Mouse (Mus musculus): ENCODE results near the gene Rpl28.
A peak's percentile ranks its signal among the peaks of the same experiment; 100 is the strongest.
"Not testable (repeated sequence)": the region's sequence is repeated elsewhere in the genome, so short reads cannot be mapped to it uniquely, and the experiment has no call there.

Rpl28 gene

DNA sequence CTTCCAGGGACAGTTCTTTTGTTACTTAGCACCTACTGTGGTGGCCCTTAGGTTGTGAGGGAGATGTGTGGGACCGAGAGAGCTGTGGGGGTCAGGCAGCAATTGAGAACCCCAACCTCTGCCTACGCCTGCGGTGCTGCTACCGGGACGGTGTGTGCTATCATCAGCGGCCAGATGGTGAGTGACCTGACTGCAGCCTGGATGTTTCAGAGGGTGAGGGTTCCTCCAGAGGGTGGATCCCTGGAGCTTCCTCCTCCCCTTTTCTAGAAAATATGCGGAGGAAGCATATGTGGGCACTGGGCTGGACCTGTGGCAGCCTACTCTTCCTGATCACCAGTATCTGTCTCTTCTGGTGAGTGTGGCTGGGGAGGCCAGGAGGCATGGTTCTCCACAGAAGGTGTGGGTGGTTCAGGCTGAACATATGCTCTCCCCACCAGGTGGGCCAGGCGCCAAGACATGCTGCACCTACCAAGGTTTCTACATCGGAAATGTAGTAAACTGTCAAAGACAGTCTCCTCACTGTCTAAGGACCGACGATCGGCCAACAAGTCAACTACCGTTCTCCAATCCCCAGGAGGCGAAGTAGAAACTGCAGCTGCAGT is 8.9 kb upstream of the Rpl28 start:
- peak; percentile 74 to 81 for DNase-seq

- peak; percentile 63 to 71 for DNase-seq
Measured at GRCm38 (mm10) chr7:4788499-4789435, 3.9 kb upstream of the Rpl28 start.

GRCm38 (mm10) chr7:4789436-4789935 is 3.2 kb upstream of the Rpl28 start, which contains the start of gene Tmem238:
Gene Tmem238 (minus strand): TSS chr7:4789656.
- DNase-seq: peak in 1 of 2 experiments; percentile 77

DNA sequence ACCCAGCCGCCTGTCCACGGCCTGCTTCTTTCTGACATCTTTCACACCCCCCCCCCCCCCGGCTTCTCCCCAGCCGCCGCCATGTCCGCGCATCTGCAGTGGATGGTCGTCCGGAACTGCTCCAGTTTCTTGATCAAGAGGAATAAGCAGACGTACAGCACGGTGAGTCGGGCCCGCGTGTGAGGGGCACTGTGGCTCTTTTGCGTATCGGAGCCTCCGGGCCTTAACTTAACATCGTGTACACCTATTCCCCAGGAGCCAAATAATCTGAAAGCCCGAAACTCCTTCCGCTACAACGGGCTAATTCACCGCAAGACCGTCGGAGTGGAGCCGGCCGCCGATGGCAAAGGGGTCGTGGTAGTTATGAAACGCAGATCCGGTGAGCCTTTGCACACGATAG is 574 bp downstream of the Rpl28 start:
- not testable (repeated sequence) for DNase-seq

DNA sequence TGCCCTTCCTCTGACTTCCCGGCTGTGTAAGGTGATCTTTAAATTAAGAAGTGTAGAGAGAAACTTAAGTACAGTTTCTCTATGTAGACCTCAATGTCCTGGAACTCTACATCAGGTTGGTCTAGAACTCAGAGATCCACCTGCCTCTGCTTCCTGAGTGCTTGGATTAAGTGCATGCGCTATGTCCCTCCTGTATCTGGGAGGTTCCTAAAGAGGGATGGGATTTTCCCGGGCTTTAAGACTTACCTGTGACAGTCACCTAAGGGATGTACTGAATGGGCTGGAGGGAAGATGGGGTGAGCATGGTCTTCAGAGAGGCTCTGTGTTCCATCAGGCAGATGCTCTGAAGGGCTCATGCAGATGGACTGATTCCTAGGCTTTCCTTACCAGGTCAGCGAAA is 1.0 kb downstream of the Rpl28 start:
- no peak for DNase-seq

- DNase-seq: no peak
Measured at GRCm38 (mm10) chr7:4794631-4795168, 2.0 kb downstream of the Rpl28 start.

- peak in 1 of 2 experiments; percentile 37 for DNase-seq
Measured at GRCm38 (mm10) chr7:4795767-4796433, 3.2 kb downstream of the Rpl28 start.

DNA sequence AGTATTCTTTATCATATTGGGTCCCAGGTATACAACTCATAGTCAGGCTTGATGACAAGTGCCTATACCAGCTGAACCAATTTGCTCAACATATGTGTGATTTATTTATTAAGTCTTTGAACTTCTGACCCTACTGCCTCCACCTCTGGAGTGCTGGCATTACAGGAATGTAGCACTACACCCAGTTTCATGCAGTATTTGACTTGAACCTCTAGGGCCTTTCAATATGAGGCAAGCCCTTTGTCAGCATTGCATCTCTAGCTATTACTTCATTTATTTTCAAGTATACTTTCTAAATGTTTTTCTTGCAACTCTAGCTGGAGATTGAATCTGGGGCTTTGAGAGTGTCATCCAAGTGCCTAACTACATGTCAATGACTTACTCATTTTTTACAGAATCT is 9.6 kb downstream of the Rpl28 start:
- DNase-seq: no peak

DNA sequence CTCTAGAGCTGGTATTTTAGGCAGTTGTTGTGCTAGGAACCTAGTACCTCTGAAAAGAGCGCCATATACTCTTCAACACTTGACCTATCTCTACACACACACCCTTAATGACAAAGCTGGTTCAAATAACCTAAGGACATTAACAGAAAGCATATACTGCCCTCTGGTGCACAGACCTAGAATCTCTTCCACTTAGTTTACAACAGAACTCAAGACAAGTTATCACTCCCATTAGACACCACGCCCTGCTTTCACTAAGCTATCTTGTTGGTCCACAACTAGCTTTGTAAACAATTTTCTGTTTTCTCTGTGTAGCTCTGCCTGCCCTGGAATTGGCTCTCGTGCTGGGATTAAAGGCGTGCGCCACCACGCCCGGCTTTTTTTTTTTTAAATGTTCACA is 14.0 kb downstream of the Rpl28 start:
- DNase-seq: peak in 1 of 2 experiments; percentile 45

DNA sequence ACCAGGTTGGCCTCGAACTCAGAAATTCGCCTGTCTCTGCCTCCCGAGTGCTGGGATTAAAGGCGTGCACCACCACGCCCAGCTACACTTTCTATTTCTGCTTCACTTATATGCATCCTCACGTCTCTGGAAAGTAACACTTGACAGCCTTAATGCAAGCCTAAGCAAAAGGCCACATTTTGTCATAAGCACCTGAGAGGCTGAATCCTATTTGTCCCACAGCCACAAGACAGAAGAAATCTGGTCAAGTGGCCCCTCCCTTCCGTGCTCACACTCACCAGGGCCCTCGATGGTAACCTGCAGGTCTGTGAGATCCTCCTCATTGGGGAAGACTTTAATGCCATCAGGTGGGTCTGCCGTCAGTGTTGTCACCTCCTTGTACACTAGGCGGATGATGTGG is 18.5 kb downstream of the Rpl28 start:
- DNase-seq: not testable (repeated sequence)

DNA sequence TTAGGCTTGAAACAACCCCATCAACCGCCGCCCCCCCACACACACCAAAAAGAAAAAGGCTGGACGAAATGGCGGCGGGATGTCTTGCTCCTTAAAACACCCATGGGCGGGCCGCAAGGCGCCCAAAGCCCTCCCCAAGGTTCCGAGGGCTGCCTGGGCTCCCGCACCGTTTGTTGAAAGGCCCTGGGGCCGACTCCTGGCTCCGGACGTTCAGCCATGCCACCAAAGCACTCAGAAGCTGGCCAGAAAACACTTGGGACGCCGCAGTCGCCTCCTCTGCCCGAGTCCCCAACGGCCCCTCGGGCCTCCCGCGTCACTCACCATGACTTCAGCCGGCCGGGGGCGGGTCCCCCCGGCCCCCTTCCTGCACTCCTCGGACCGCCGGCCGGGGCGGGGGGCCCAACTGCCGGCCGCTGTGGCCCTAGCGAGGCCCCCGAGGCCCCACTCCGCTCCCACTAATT is 19.2 kb downstream of the Rpl28 start:
- no peak for DNase-seq

- DNase-seq: peak; percentile 97
Measured at GRCm38 (mm10) chr7:4812303-4813104, 19.8 kb downstream of the Rpl28 start, which contains the start of gene Ube2s. Gene Ube2s (minus strand): TSS chr7:4812590.

DNA sequence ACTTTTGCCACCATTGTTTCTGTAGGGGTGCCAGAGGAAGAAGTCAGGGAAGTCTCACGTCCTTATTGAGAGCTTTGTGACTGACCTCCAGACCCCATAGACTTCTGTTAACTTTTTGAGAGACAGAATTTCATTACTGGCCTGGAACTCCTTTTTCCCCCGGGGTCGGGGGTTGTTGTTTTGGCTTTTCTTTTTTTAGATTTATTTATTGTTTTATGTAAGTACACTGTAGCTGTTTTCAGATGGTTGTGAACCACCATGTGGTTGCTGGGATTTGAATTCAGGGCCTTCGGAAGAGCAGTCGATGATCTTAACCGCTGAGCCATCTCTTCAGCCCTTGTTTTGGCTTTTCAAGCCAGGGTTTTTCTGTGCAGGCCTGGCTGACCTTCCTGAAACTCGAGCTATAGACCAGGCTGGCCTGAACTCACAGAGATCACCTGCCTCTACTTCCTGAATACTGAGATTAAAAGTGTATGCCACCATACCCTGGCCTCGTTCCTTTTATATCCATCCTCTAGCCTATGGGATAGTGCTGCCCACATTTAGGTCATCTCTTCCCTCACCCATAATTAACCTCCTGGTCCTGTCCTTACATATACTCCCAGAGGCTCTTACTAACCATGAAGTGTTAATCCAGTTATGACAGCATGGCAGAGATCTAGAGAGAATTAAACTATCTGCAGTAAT is 20.6 kb downstream of the Rpl28 start:
- DNase-seq: no peak

GRCm38 (mm10) chr7:4816559-4816958 is 23.9 kb downstream of the Rpl28 start:
- DNase-seq: no peak

DNA sequence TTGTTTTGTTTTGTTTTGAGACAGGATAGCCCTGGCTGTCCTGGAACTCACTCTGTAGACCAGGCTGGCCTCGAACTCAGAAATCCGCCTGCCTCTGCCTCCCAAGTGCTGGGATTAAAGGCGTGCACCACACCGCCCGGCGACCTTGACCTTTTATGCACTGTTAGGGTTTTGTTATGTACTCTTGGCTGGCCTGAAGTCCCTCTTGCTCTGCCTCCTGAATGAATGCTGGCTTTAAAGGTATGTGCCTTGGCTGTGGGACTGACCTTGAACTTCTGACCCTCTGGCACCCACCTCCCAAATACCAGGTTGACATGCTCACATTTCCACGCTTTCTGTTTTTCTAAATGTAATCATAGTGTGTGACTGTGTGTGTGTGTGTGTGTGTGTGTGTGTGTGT is 28.3 kb downstream of the Rpl28 start:
- not testable (repeated sequence) for DNase-seq

DNA sequence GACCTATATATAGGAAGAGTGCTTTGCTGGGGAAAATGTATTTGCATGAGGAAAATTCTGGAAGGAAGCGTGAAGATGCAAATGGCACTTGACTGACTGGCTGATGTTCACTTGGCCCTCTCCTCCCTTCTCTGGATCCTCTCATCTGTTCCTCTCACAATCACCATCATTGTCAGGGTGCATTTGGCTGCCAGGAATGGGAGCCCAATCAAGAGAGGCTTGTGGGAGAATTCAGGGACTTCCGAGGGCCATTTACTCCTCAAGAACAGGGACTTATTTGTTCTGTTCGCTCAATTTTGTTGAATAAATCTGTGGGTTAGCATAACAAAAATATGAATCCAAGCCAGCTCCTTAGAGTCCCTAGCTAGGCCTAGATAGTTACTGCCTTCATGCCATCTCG is 29.0 kb downstream of the Rpl28 start:
- no peak for DNase-seq

GRCm38 (mm10) chr7:4822162-4822907 is 29.7 kb downstream of the Rpl28 start:
- DNase-seq: no peak

DNA sequence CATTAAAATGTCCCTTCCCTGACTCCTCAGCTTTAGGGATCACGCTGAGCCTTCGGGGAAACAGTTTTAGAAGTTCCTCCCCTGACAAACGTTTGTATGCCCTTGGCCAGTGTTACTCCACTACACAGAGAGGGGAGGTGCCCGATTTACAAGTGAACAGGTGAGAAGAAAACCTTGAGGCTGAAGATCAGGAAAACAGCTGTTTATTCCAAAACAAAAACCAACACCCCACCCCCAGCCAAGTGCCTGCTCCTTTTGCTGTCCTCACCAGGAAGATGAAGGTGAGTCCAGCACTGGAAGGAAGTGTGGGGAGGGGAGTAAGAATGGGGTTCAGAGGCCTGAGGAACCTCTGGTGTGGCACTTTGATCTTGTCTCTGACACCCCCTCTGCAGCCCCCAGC is 32.7 kb downstream of the Rpl28 start:
- DNase-seq: no peak

DNA sequence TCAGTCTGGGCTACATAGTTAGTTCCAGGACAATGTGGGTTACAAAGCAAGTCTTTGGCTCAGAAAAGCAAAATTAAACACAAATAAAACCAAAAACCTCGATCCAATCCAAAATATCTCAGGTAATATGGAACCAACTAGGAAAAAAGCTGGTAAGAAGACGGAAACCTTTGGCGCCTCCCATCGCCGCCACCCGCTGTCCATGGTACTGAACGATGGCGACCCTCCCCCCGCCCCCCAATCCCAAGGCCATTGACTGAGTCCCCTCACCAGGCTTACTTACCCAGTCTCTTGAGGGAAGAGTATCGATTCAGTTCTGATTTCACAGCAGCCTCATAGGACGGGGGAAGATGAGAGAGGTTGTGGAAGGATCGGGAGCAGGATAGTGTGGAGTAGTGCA is 37.8 kb downstream of the Rpl28 start:
- DNase-seq: no peak

DNA sequence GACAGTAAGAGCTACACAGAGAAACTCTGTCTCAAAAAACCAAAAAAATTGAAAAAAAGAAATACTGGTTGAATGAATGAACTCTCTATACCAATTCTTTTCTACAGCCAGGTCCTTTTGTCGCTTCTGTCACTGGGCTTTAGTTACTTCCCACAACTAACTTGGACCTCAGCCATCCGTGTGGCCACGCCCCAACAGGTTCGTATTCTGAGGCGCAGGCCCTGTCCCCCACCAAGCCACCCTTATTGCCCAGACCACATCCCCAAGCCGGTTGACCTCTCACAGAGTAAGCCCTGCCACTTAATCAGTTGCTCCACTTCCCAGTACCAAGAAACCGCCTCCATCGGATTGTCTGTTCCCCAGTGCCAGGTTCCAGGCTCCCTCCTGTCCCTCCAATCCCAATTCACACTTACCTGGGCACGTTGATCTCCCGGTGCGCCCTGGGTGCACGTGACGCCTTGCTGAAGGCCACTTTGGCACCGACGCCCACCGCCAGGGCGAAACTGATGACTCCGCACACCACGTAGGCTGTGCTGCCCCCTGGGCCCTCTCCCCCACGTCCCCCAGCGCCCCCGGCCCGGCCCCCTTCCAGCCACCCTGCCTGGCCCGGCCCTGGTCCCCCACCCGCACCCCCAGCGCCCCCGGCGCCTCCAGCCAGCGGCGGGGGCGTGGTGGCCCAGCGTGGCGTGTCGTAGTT is 43.1 kb downstream of the Rpl28 start:
- peak; percentile 21 to 26 for DNase-seq

Data from cerebellum, postnatal 36 days (tissue).